Mouse (Mus musculus) olfactory bulb, adult 2 months (tissue): ENCODE measurements around the gene Mrtfb.

Source experiments
- CTCF ChIP-seq: fragments of 200-500 bp; IDR thresholded peaks from 2 replicates; pipeline ENCODE4 v1.5.1; 2012; ENCODE audit warnings: low read depth, mild to moderate bottlenecking, low read length, moderate library complexity; ENCODE audit not compliant: insufficient read depth
- POLR2A ChIP-seq: fragments of 200-500 bp; IDR thresholded peaks from 2 replicates; pipeline ENCODE4 v1.6.1; 2012; ENCODE audit warnings: mild to moderate bottlenecking, low read depth, low read length, moderate library complexity; ENCODE audit not compliant: insufficient read depth

DNA sequence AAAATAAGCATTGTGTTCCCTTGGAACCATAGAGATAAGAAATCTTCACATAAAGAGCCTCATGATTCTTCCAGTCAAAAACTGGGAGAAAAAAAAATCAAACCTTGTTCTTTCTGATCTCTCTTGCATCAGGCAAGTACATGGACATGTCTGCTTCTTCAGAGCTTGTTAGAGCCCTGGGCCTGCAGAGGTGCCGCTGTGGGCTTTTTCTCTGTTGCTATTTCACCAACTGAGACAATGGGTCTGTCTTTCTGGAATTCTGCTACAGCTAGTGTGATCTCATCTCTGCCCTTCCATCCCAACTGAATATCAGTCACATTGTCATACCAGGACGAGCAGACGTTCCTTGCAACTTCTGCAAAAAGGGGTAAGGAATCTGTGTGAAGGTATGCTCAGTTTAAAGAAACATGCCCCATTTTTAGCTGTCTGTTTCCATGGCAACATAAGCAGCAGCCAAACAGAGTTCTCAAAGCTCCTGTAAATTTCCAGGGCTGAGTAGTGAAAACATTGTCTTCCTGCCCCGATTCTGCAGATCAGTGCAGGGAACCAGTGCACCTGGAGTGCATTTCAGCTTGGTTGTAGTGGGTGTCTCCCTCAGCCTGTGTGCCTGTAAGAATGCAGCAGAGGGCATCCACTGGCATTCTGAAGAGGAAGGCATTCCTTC, 110.7 kb downstream of the Mrtfb start:
- no peak for TF ChIP-seq CTCF
- TF ChIP-seq POLR2A, result no peak
